Mouse (Mus musculus): ENCODE results near the gene Scnn1a. TPM values are rescaled to one million over a fixed set of nuclear protein-coding genes. Genes with fewer than 3 reads are reported as not detected.

Scnn1a gene
- polyA plus RNA-seq, 1 experiment from 2014 or later, result 0.93 TPM

- Histone ChIP-seq H3K4me2 (no peak overlapping the region), H3K36me3 (ENCODE audit: control insufficient read depth, insufficient read depth, low read length) (peaks cover 8% of the 10 kb centered on the region), H3K9me3 (replicated peaks; ENCODE audit: control insufficient read depth, low read length) (no peaks in the 10 kb centered on the region), H3K27ac (ENCODE audit: low read depth, low read length) (no peak overlapping the region), H3K4me1 (ENCODE audit: control insufficient read depth, insufficient read depth, low read length) (peaks cover 41% of the 10 kb centered on the region), H3K27me3 (ENCODE audit: control insufficient read depth, insufficient read depth, low read length) (peaks cover 7% of the 10 kb centered on the region), H3K4me3 (ENCODE audit: low read depth, low read length) (no peak overlapping the region), H3K9ac (ENCODE audit: low read depth, low read length) (no peak overlapping the region)
- no peak for ATAC-seq (replicated peaks; ENCODE audit: insufficient number of reproducible peaks, low FRiP score, low TSS enrichment)
- 20% methylated on average over 8 of the region's 8 CpGs for WGBS (ENCODE audit: insufficient replicate concordance)
Measured at GRCm38 (mm10) chr6:125356264-125356663, 35.8 kb downstream of the Scnn1a start.

DNA sequence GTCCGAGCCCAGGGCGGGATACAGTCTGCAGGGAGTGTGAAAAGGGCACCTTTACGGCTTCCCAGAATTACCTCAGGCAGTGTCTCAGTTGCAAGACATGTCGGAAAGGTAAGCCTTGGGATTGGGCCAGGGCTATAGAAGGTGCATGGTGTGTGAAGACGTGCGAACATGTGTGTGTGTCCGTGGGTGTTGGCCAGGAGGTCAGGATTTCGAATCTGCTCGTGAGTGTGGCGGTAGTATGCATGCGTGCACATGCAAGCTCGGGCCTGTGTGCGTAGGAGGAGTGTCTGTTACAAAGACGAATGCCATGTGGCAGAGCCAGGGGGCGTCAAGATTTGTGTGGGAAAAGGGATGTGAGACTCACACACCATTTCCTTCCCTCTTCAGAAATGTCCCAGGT is 36.9 kb downstream of the Scnn1a start:
- peaks cover 18% of the 10 kb centered on the region for H3K27me3 ChIP-seq (ENCODE audit: control insufficient read depth, insufficient read depth, low read length)
- H3K36me3 ChIP-seq (ENCODE audit: control insufficient read depth, insufficient read depth, low read length), result peaks cover 11% of the 10 kb centered on the region
- 87% methylated on average over 15 of the region's 15 CpGs for WGBS (ENCODE audit: insufficient replicate concordance)
- ATAC-seq (replicated peaks; ENCODE audit: insufficient number of reproducible peaks, low FRiP score, low TSS enrichment), result no peak
- no peak overlapping the region for H3K4me3 ChIP-seq (ENCODE audit: low read depth, low read length)
- H3K4me2 ChIP-seq, result no peak overlapping the region
- no peak overlapping the region for H3K9ac ChIP-seq (ENCODE audit: low read depth, low read length)
- H3K4me1 ChIP-seq (ENCODE audit: control insufficient read depth, insufficient read depth, low read length), result peaks cover 40% of the 10 kb centered on the region
- no peak overlapping the region for H3K27ac ChIP-seq (ENCODE audit: low read depth, low read length)
- no peaks in the 10 kb centered on the region for H3K9me3 ChIP-seq (replicated peaks; ENCODE audit: control insufficient read depth, low read length)

- Histone ChIP-seq H3K9me3 (replicated peaks; ENCODE audit: control insufficient read depth, low read length) (no peaks in the 10 kb centered on the region), H3K4me2 (no peak overlapping the region), H3K9ac (ENCODE audit: low read depth, low read length) (no peak overlapping the region), H3K27me3 (ENCODE audit: control insufficient read depth, insufficient read depth, low read length) (peaks cover 37% of the 10 kb centered on the region), H3K4me3 (ENCODE audit: low read depth, low read length) (no peak overlapping the region), H3K27ac (ENCODE audit: low read depth, low read length) (no peak overlapping the region), H3K4me1 (ENCODE audit: control insufficient read depth, insufficient read depth, low read length) (peaks cover 30% of the 10 kb centered on the region), H3K36me3 (ENCODE audit: control insufficient read depth, insufficient read depth, low read length) (peaks cover 11% of the 10 kb centered on the region)
- no peak for ATAC-seq (replicated peaks; ENCODE audit: insufficient number of reproducible peaks, low FRiP score, low TSS enrichment)
- WGBS (ENCODE audit: insufficient replicate concordance), result 45% methylated on average over 9 of the region's 9 CpGs
Measured at GRCm38 (mm10) chr6:125359999-125360398, 39.5 kb downstream of the Scnn1a start.

- Histone ChIP-seq H3K4me1 (ENCODE audit: control insufficient read depth, insufficient read depth, low read length) (peaks cover 21% of the 10 kb centered on the region), H3K4me2 (no peak overlapping the region), H3K27ac (ENCODE audit: low read depth, low read length) (no peak overlapping the region), H3K9me3 (replicated peaks; ENCODE audit: control insufficient read depth, low read length) (no peaks in the 10 kb centered on the region), H3K9ac (ENCODE audit: low read depth, low read length) (no peak overlapping the region), H3K27me3 (ENCODE audit: control insufficient read depth, insufficient read depth, low read length) (peaks cover 37% of the 10 kb centered on the region), H3K4me3 (ENCODE audit: low read depth, low read length) (no peak overlapping the region), H3K36me3 (ENCODE audit: control insufficient read depth, insufficient read depth, low read length) (peaks cover 11% of the 10 kb centered on the region)
- no peak for ATAC-seq (replicated peaks; ENCODE audit: insufficient number of reproducible peaks, low FRiP score, low TSS enrichment)
- 58% methylated on average over 9 of the region's 9 CpGs for WGBS (ENCODE audit: insufficient replicate concordance)
Measured at GRCm38 (mm10) chr6:125360846-125361245, 40.4 kb downstream of the Scnn1a start.

- H3K9me3 ChIP-seq (replicated peaks; ENCODE audit: control insufficient read depth, low read length), result no peaks in the 10 kb centered on the region
- H3K27me3 ChIP-seq (ENCODE audit: control insufficient read depth, insufficient read depth, low read length), result peaks cover 37% of the 10 kb centered on the region
- H3K9ac ChIP-seq (ENCODE audit: low read depth, low read length), result no peak overlapping the region
- no peak overlapping the region for H3K27ac ChIP-seq (ENCODE audit: low read depth, low read length)
- ATAC-seq (replicated peaks; ENCODE audit: insufficient number of reproducible peaks, low FRiP score, low TSS enrichment), result no peak
- peak overlapping the region; percentile 14; the same call in 1 of the 2 replicates for H3K4me2 ChIP-seq
- H3K4me1 ChIP-seq (ENCODE audit: control insufficient read depth, insufficient read depth, low read length), result peaks cover 15% of the 10 kb centered on the region
- peaks cover 11% of the 10 kb centered on the region for H3K36me3 ChIP-seq (ENCODE audit: control insufficient read depth, insufficient read depth, low read length)
- 39% methylated on average over 38 of the region's 38 CpGs for WGBS (ENCODE audit: insufficient replicate concordance)
- no peak overlapping the region for H3K4me3 ChIP-seq (ENCODE audit: low read depth, low read length)
Measured at GRCm38 (mm10) chr6:125361467-125362291, 41.2 kb downstream of the Scnn1a start.

GRCm38 (mm10) chr6:125363021-125363420 is 42.6 kb downstream of the Scnn1a start:
- peaks cover 37% of the 10 kb centered on the region for H3K27me3 ChIP-seq (ENCODE audit: control insufficient read depth, insufficient read depth, low read length)
- peaks cover 15% of the 10 kb centered on the region for H3K4me1 ChIP-seq (ENCODE audit: control insufficient read depth, insufficient read depth, low read length)
- WGBS (ENCODE audit: insufficient replicate concordance), result 14% methylated on average over 15 of the region's 15 CpGs
- ATAC-seq (replicated peaks; ENCODE audit: insufficient number of reproducible peaks, low FRiP score, low TSS enrichment), result no peak
- no peak overlapping the region for H3K27ac ChIP-seq (ENCODE audit: low read depth, low read length)
- H3K9ac ChIP-seq (ENCODE audit: low read depth, low read length), result peak overlapping the region; percentile 39; the same call in 1 of the 2 replicates
- H3K36me3 ChIP-seq (ENCODE audit: control insufficient read depth, insufficient read depth, low read length), result peaks cover 7% of the 10 kb centered on the region
- peak overlapping the region; percentile 52 for H3K4me2 ChIP-seq
- H3K9me3 ChIP-seq (replicated peaks; ENCODE audit: control insufficient read depth, low read length), result no peaks in the 10 kb centered on the region
- H3K4me3 ChIP-seq (ENCODE audit: low read depth, low read length), result no peak overlapping the region

DNA sequence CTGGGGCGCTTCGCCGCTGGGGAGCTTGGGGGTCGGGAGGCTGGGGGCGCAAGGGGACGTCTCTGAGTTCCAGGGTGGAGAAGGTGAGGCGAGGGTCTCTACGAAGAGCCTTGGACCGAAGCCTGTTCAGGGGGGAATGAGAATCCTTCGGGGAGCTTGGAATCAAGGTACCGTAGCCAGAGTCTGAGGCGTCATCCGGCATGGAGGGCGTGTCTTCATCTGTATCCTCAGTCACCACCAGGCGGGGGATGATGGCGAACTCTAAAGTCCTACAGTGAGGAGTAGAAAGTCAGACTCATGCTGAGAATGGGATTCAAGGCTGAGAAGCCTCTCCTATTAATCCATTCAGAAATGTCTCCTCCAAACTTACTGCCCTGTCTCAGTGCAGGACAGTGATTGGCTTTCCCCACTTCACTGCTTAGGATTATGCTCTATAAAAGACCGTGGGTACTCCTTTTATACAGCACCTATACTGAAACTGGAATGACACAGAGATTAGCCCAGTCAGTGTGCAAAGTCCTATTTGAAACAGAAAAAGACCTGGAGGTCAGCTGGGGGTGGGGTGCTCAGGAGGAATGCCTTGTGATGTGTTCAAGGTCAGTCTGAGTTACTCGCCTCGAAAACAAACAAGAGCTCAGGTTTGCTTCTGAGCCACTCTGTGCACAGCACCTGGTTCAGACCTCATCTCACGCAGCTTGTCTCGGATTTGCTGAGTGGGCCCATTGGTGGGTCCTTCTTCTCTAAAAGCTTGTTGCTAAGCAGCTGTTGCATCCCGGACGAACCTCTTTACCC is 43.2 kb downstream of the Scnn1a start:
- Histone ChIP-seq H3K4me3 (ENCODE audit: low read depth, low read length) (no peak overlapping the region), H3K27me3 (ENCODE audit: control insufficient read depth, insufficient read depth, low read length) (peaks cover 37% of the 10 kb centered on the region), H3K4me1 (ENCODE audit: control insufficient read depth, insufficient read depth, low read length) (peaks cover 15% of the 10 kb centered on the region), H3K9ac (ENCODE audit: low read depth, low read length) (peak overlapping the region; percentile 39; the same call in 1 of the 2 replicates), H3K27ac (ENCODE audit: low read depth, low read length) (no peak overlapping the region), H3K4me2 (peak overlapping the region; percentile 52), H3K9me3 (replicated peaks; ENCODE audit: control insufficient read depth, low read length) (no peaks in the 10 kb centered on the region), H3K36me3 (ENCODE audit: control insufficient read depth, insufficient read depth, low read length) (peaks cover 3% of the 10 kb centered on the region)
- no peak for ATAC-seq (replicated peaks; ENCODE audit: insufficient number of reproducible peaks, low FRiP score, low TSS enrichment)
- 10% methylated on average over 23 of the region's 23 CpGs for WGBS (ENCODE audit: insufficient replicate concordance)

GRCm38 (mm10) chr6:125364448-125364847 is 44.0 kb downstream of the Scnn1a start:
- Histone ChIP-seq H3K4me1 (ENCODE audit: control insufficient read depth, insufficient read depth, low read length) (peaks cover 15% of the 10 kb centered on the region), H3K9ac (ENCODE audit: low read depth, low read length) (0 out of 2 replicates have a peak overlapping the region, but pooled peaks have one; percentile 10), H3K27ac (ENCODE audit: low read depth, low read length) (no peak overlapping the region), H3K4me3 (ENCODE audit: low read depth, low read length) (no peak overlapping the region), H3K9me3 (replicated peaks; ENCODE audit: control insufficient read depth, low read length) (no peaks in the 10 kb centered on the region), H3K27me3 (ENCODE audit: control insufficient read depth, insufficient read depth, low read length) (peaks cover 37% of the 10 kb centered on the region), H3K36me3 (ENCODE audit: control insufficient read depth, insufficient read depth, low read length) (peaks cover 3% of the 10 kb centered on the region; the same call in 1 of the 2 replicates), H3K4me2 (peak overlapping the region; percentile 43)
- WGBS (ENCODE audit: insufficient replicate concordance), result 6% methylated on average over 8 of the region's 8 CpGs
- ATAC-seq (replicated peaks; ENCODE audit: insufficient number of reproducible peaks, low FRiP score, low TSS enrichment), result no peak; the same call in 1 of the 2 replicates
